Mouse (Mus musculus) liver, postnatal 0 days (tissue): ENCODE measurements around the gene Sh3d19. TPM values are rescaled to one million over a fixed set of nuclear protein-coding genes. Genes with fewer than 3 reads are reported as not detected.

Source experiments
- ATAC-seq: fragments of 200-750 bp; cut with Nextera tagmentation; 2 replicates; pipeline ENCODE4 v1.8.0; 2017; ENCODE audit warnings: mild to moderate bottlenecking, moderate library complexity
- DNase-seq: peaks from one replicate; pipeline ENCODE4 v3.0.0-alpha.2; 2016
- H3K27ac ChIP-seq: fragments of 300-500 bp; sonication (generic); 2 replicates; pipeline ENCODE4 v1.5.1; 2014; ENCODE audit warnings: antibody characterized with exemption, moderate library complexity, mild to moderate bottlenecking, low read depth
- H3K27me3 ChIP-seq: fragments of 300-500 bp; sonication (generic); 2 replicates; pipeline ENCODE4 v1.6.1; 2014; ENCODE audit warnings: low read length, control low read depth, mixed read lengths; ENCODE audit not compliant: insufficient read depth
- H3K36me3 ChIP-seq: fragments of 300-500 bp; sonication (generic); replicated peaks from 2 replicates; pipeline ENCODE4 v1.6.1; 2014; ENCODE audit warnings: mild to moderate bottlenecking, control low read depth, low read length, moderate library complexity, mixed read lengths; ENCODE audit not compliant: insufficient read depth
- H3K4me1 ChIP-seq: fragments of 300-500 bp; sonication (generic); 2 replicates; pipeline ENCODE4 v1.6.1; 2014; ENCODE audit warnings: antibody characterized with exemption, mild to moderate bottlenecking, control low read depth; ENCODE audit not compliant: insufficient read depth
- H3K4me2 ChIP-seq: fragments of 300-500 bp; sonication (generic); 2 replicates; pipeline ENCODE4 v1.6.1; 2014; ENCODE audit warnings: low read depth, mild to moderate bottlenecking, low read length, moderate library complexity, mixed read lengths
- H3K4me3 ChIP-seq: fragments of 300-500 bp; sonication (generic); 2 replicates; pipeline ENCODE4 v1.5.1; 2014; ENCODE audit warnings: low read depth, low read length
- H3K9ac ChIP-seq: fragments of 300-500 bp; sonication (generic); replicated peaks from 2 replicates; pipeline ENCODE4 v1.6.1; 2014; ENCODE audit warnings: mild to moderate bottlenecking, moderate library complexity
- H3K9me3 ChIP-seq: fragments of 300-500 bp; sonication (generic); 2 replicates; pipeline ENCODE4 v1.6.1; 2016; ENCODE audit warnings: mild to moderate bottlenecking, control low read depth, low read length, mixed read lengths
- CTCF ChIP-seq: sonication (generic); IDR thresholded peaks from 2 replicates; pipeline ENCODE4 v1.5.1; 2016; ENCODE audit warnings: antibody characterized with exemption, low read depth
- EP300 ChIP-seq: IDR thresholded peaks from 2 replicates; pipeline ENCODE4 v1.6.1; 2016; ENCODE audit warnings: antibody characterized with exemption, low read depth, mild to moderate bottlenecking
- WGBS: fragments of 180-500 bp; shearing (Covaris S2); extraction: QIAGEN DNeasy Blood & Tissue Kit; methylation state at CpG from one replicate; pipeline ENCODE4 v1.1.7; 2014; ENCODE audit not compliant: insufficient replicate concordance; 5-methylcytosine and 5-hydroxymethylcytosine counted together
- polyA plus RNA-seq: library from polyadenylated mRNA; unstranded; fragments of >200 nt; fragmentation: Nextera tagmentation; extraction: Ambion mirVana; gene quantifications from 2 replicates; pipeline ENCODE4 v1.2.1, GENCODE M21; 2015

Sh3d19 gene
- polyA plus RNA-seq, 1 experiment from 2014 or later, result 11.4 TPM

DNA sequence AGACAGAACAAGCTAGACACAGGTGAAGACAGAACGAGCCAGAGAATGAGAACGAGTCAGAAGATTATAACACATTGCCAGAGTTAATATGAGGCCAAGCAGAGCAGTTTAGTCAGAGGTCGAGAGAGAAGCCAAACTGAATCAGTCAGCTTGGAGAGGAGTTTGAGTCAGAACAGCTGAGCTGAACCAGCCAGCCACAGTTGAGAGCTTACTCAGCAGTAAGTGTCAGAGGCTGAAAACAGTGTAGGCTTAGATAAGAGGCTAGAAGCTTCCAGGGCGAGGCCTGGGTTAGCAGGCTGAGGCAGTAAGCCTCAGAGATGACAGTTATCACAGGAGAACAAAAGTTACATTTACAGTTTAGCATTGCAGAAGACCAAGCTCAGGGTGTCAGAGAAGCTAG lies 137.7 kb downstream of the Sh3d19 start:
- TF ChIP-seq CTCF (no peak), EP300 (peak; percentile 80)
- Histone ChIP-seq H3K4me1 (peaks cover 11% of the 10 kb centered on the region), H3K4me3 (no peak overlapping the region), H3K36me3 (0 out of 2 replicates have a peak, but pooled peaks cover 3% of the 10 kb centered on the region), H3K9me3 (no peaks in the 10 kb centered on the region), H3K9ac (no peak overlapping the region), H3K27me3 (no peaks in the 10 kb centered on the region), H3K4me2 (peak overlapping the region; percentile 39), H3K27ac (peak overlapping the region; percentile 66)
- peak; percentile 94 for ATAC-seq
- peak; percentile 27 for DNase-seq
- WGBS, result 56% methylated on average over 4 of the region's 4 CpGs

DNA sequence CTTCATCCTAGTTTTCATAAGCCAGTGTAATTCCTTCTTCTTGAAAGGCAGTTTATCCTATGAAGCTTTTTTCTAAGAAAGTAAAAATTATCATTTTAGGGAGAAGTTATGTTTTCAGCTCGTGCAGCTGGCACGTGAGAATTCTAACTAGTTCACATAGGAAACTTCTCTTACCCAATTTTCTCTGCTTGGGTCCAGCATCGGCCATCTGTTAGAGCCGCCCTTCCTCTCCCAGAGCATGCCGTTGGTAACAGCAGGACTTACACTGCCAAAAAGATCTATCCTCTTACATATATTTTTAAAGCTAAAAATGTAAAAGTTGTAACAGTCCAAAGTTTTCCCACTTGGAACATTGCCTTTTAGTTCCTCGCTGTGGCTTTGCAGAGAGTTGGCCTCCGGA lies 138.2 kb downstream of the Sh3d19 start:
- Histone ChIP-seq H3K4me3 (no peak overlapping the region), H3K36me3 (0 out of 2 replicates have a peak, but pooled peaks cover 3% of the 10 kb centered on the region), H3K27ac (peak overlapping the region; percentile 66), H3K27me3 (no peaks in the 10 kb centered on the region), H3K9me3 (no peaks in the 10 kb centered on the region), H3K9ac (no peak overlapping the region), H3K4me1 (peaks cover 11% of the 10 kb centered on the region), H3K4me2 (peak overlapping the region; percentile 39)
- 70% methylated on average over 7 of the region's 7 CpGs for WGBS
- DNase-seq (no peak), ATAC-seq (no peak)
- no peak for TF ChIP-seq CTCF
- TF ChIP-seq EP300, result no peak

DNA sequence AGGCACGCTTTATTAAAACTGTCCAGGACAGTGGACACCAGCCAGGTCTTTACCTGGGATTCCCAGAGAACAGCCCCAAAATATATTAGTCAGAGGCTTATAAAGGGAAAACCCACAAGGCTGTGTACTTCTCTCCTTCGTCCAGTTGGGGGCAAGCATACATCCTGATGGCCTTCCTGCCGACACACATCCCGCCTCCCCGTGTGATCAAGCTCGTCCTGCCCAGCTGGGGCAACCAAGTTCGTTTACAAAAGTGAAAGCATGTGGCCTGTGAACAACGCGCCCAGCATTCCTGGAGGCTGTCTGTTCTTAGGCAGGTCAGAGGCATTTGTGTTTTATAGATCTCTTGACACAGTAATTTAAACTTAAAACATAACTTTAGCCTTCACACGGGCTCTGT lies 139.2 kb downstream of the Sh3d19 start:
- Histone ChIP-seq H3K4me3 (0 out of 2 replicates have a peak overlapping the region, but pooled peaks have one; percentile 1), H3K36me3 (0 out of 2 replicates have a peak, but pooled peaks cover 3% of the 10 kb centered on the region), H3K4me1 (peaks cover 11% of the 10 kb centered on the region), H3K4me2 (peak overlapping the region; percentile 61), H3K9me3 (no peaks in the 10 kb centered on the region), H3K27ac (peak overlapping the region; percentile 66), H3K9ac (peak overlapping the region; percentile 47), H3K27me3 (no peaks in the 10 kb centered on the region)
- ATAC-seq (peak; percentile 76), DNase-seq (peak; percentile 74)
- WGBS, result 15% methylated on average over 10 of the region's 10 CpGs
- TF ChIP-seq CTCF (peak; percentile 72), EP300 (no peak)

- H3K4me3 ChIP-seq, result no peak overlapping the region
- peaks cover 11% of the 10 kb centered on the region for H3K4me1 ChIP-seq
- no peak overlapping the region for H3K4me2 ChIP-seq
- no peak for TF ChIP-seq CTCF
- peaks cover 7% of the 10 kb centered on the region for H3K36me3 ChIP-seq
- peaks cover 3% of the 10 kb centered on the region; the same call in 1 of the 2 replicates for H3K9me3 ChIP-seq
- no peak overlapping the region for H3K9ac ChIP-seq
- H3K27me3 ChIP-seq, result no peaks in the 10 kb centered on the region
- WGBS, result 70% methylated on average over 7 of the region's 7 CpGs
- ATAC-seq (no peak), DNase-seq (no peak)
- H3K27ac ChIP-seq, result no peak overlapping the region
Measured at GRCm38 (mm10) chr3:86112766-86113165, 141.9 kb downstream of the Sh3d19 start.

- TF ChIP-seq EP300, result no peak
- no peak for TF ChIP-seq CTCF
- DNase-seq (no peak), ATAC-seq (no peak)
- no peaks in the 10 kb centered on the region for H3K27me3 ChIP-seq
- H3K36me3 ChIP-seq, result peaks cover 5% of the 10 kb centered on the region
- H3K4me2 ChIP-seq, result no peak overlapping the region
- peaks cover 3% of the 10 kb centered on the region; the same call in 1 of the 2 replicates for H3K9me3 ChIP-seq
- no peak overlapping the region for H3K9ac ChIP-seq
- no peak overlapping the region for H3K27ac ChIP-seq
- 65% methylated on average over 12 of the region's 12 CpGs for WGBS
- H3K4me3 ChIP-seq, result no peak overlapping the region
- H3K4me1 ChIP-seq, result peaks cover 3% of the 10 kb centered on the region
Measured at GRCm38 (mm10) chr3:86114659-86115338, 143.9 kb downstream of the Sh3d19 start.

DNA sequence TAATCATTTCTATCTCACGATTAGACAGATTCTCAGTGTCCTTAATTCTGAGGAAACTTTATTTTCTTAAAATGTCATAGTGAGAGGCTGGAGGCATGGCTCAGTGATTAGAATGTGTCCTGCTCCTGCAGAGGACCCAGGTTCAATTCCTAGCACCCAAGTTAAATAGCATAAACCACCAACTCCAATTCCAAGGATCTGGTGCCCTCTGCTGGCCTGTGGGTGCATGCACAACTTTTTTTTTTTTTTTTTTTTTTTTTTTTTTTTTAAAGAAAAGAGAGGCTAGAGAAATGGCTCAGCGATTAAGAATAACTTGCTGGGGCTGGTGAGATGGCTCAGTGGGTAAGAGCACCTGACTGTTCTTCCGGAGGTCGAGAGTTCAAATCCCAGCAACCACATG lies 146.0 kb downstream of the Sh3d19 start:
- Histone ChIP-seq H3K27ac (no peak overlapping the region), H3K4me2 (no peak overlapping the region), H3K27me3 (no peaks in the 10 kb centered on the region), H3K4me1 (no peaks in the 10 kb centered on the region), H3K4me3 (no peak overlapping the region), H3K9ac (no peak overlapping the region), H3K9me3 (peaks cover 3% of the 10 kb centered on the region; the same call in 1 of the 2 replicates), H3K36me3 (peaks cover 16% of the 10 kb centered on the region)
- no peak for ATAC-seq
- no peak for DNase-seq
- no peak for TF ChIP-seq EP300
- TF ChIP-seq CTCF, result peak; percentile 58
- 92% methylated on average over 4 of the region's 4 CpGs for WGBS
